Mouse (Mus musculus) limb, embryonic 11.5 days (tissue): ENCODE data around the gene Mael. TPM values are rescaled to one million over a fixed set of nuclear protein-coding genes. Genes with fewer than 3 reads are reported as not detected.
A peak's percentile ranks its signal among the peaks of the same experiment; 100 is the strongest.

ENCODE experiments used
- ATAC-seq: fragments of 200-750 bp; cut with Nextera tagmentation; 2 replicates; pipeline ENCODE4 v1.8.0; 2017; ENCODE audit warnings: low read depth; ENCODE audit not compliant: insufficient number of reproducible peaks, low FRiP score, low TSS enrichment
- DNase-seq: peaks from one replicate; pipeline ENCODE4 v3.0.0-alpha.2; 2015; ENCODE audit warnings: low spot score
- H3K27ac ChIP-seq: fragments of 300-500 bp; sonication (generic); replicated peaks from 2 replicates; pipeline ENCODE4 v1.5.1; 2014; ENCODE audit warnings: low read depth, mild to moderate bottlenecking, low read length
- H3K27me3 ChIP-seq: fragments of 300-500 bp; sonication (generic); 2 replicates; pipeline ENCODE4 v1.6.1; 2014; ENCODE audit warnings: mild to moderate bottlenecking, low read length, mixed read lengths; ENCODE audit not compliant: control insufficient read depth, insufficient read depth
- H3K36me3 ChIP-seq: fragments of 300-500 bp; sonication (generic); 2 replicates; pipeline ENCODE4 v1.6.1; 2014; ENCODE audit warnings: mild to moderate bottlenecking, low read length, moderate library complexity, mixed read lengths; ENCODE audit not compliant: control insufficient read depth, insufficient read depth
- H3K4me1 ChIP-seq: fragments of 300-500 bp; sonication (generic); 2 replicates; pipeline ENCODE4 v1.6.1; 2014; ENCODE audit warnings: low read length, mixed read lengths; ENCODE audit not compliant: control insufficient read depth, insufficient read depth
- H3K4me2 ChIP-seq: fragments of 300-500 bp; sonication (generic); 2 replicates; pipeline ENCODE4 v1.6.1; 2014; ENCODE audit warnings: low read depth, mild to moderate bottlenecking, moderate library complexity; ENCODE audit not compliant: severe bottlenecking
- H3K4me3 ChIP-seq: fragments of 300-500 bp; sonication (generic); 2 replicates; pipeline ENCODE4 v1.5.1; 2014; ENCODE audit warnings: low read depth, low read length
- H3K9ac ChIP-seq: fragments of 300-500 bp; sonication (generic); 2 replicates; pipeline ENCODE4 v1.6.1; 2014; ENCODE audit warnings: mild to moderate bottlenecking, low read length
- H3K9me3 ChIP-seq: fragments of 300-500 bp; sonication (generic); 2 replicates; pipeline ENCODE4 v1.6.1; 2016; ENCODE audit warnings: low read length; ENCODE audit not compliant: control insufficient read depth
- WGBS: fragments of 180-500 bp; shearing (Covaris S2); extraction: QIAGEN DNeasy Blood & Tissue Kit; methylation state at CpG from one replicate; pipeline ENCODE4 v1.1.7; 2014; 5-methylcytosine and 5-hydroxymethylcytosine counted together
- polyA plus RNA-seq: library from polyadenylated mRNA; unstranded; fragments of >200 nt; fragmentation: Nextera tagmentation; extraction: Ambion mirVana; gene quantifications from 2 replicates; pipeline ENCODE4 v1.2.1, GENCODE M21; 2014

Mael gene
- polyA plus RNA-seq, 1 experiment from 2014 or later, result not detected

GRCm38 (mm10) chr1:166189821-166190220 lies 48.7 kb downstream of the Mael start:
- ATAC-seq (no peak), DNase-seq (peak; percentile 16)
- Histone ChIP-seq H3K9me3 (no peaks in the 10 kb centered on the region), H3K36me3 (no peaks in the 10 kb centered on the region), H3K27me3 (no peaks in the 10 kb centered on the region), H3K27ac (no peak overlapping the region), H3K4me3 (no peak overlapping the region), H3K9ac (no peak overlapping the region), H3K4me1 (no peaks in the 10 kb centered on the region), H3K4me2 (no peak overlapping the region)
- 85% methylated on average over 4 of the region's 4 CpGs for WGBS

DNA sequence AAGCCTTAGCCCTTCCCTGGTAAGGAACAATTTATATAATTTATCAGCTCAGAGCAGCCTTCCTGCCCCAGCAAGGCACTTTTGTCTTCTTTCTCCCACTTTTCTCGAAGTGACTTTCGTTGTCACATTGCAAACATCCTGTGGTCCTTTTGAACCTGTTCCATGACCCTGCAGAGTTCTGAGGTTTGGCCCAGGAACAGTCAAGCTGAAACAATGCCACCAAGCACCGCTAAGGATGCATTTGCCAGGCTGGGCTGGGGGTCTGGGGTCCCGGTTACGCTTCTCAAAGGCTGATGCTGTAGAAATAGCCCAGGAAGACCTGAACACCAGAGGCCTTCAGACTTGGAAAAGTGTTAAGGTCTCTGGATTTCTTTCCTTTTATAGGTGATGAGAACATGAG lies 53.2 kb downstream of the Mael start:
- H3K9ac ChIP-seq, result no peak overlapping the region
- no peaks in the 10 kb centered on the region for H3K4me1 ChIP-seq
- DNase-seq, result no peak
- no peaks in the 10 kb centered on the region for H3K36me3 ChIP-seq
- H3K27me3 ChIP-seq, result no peaks in the 10 kb centered on the region
- H3K4me2 ChIP-seq, result no peak overlapping the region
- ATAC-seq, result no peak
- no peaks in the 10 kb centered on the region for H3K9me3 ChIP-seq
- 91% methylated on average over 5 of the region's 5 CpGs for WGBS
- no peak overlapping the region for H3K4me3 ChIP-seq
- H3K27ac ChIP-seq, result no peak overlapping the region

- no peak for DNase-seq
- no peaks in the 10 kb centered on the region for H3K4me1 ChIP-seq
- no peak overlapping the region for H3K4me3 ChIP-seq
- 86% methylated on average over 22 of the region's 22 CpGs for WGBS
- H3K4me2 ChIP-seq, result no peak overlapping the region
- no peaks in the 10 kb centered on the region for H3K27me3 ChIP-seq
- no peaks in the 10 kb centered on the region for H3K36me3 ChIP-seq
- H3K9me3 ChIP-seq, result no peaks in the 10 kb centered on the region
- no peak overlapping the region for H3K27ac ChIP-seq
- ATAC-seq, result no peak
- H3K9ac ChIP-seq, result no peak overlapping the region
Measured at GRCm38 (mm10) chr1:166184391-166185229, 53.9 kb downstream of the Mael start.

DNA sequence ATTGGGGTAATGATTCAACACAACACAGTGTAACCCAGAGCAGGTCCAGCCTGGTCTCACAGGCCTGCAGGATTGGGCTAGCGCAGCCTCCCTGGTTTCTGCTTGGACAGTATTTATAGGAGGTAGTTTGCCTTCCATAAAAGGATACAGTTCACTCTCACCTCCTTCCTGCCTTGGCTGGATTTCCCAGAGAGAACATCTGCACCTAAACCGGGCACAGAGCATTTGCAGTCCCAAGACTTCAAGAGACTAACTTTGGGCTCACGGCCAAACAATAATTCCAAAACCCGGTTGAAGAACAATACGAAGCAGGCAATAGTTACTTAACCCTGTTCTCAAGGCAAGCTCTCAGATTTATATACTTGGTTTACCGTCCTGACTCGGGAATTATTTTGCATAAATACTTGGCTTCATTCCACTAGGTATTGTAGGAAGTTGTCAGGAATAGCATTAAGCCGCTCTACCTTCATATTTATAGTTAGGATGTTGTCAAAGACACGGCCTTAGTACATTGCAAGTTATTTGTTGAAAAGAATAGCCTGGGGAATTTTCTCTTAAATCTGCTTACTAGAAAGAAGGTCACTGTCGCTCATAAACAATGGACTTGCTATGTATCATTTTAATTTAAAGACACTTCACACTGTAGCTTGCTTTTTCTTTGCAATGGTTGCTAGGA lies 55.5 kb downstream of the Mael start:
- ATAC-seq (no peak), DNase-seq (no peak)
- Histone ChIP-seq H3K9me3 (no peaks in the 10 kb centered on the region), H3K36me3 (no peaks in the 10 kb centered on the region), H3K4me2 (no peak overlapping the region), H3K4me1 (no peaks in the 10 kb centered on the region), H3K4me3 (no peak overlapping the region), H3K27ac (no peak overlapping the region), H3K9ac (no peak overlapping the region), H3K27me3 (no peaks in the 10 kb centered on the region)
- WGBS, result 89% methylated on average over 10 of the region's 10 CpGs

- H3K36me3 ChIP-seq, result no peaks in the 10 kb centered on the region
- H3K4me2 ChIP-seq, result no peak overlapping the region
- H3K4me3 ChIP-seq, result no peak overlapping the region
- no peaks in the 10 kb centered on the region for H3K9me3 ChIP-seq
- no peaks in the 10 kb centered on the region for H3K4me1 ChIP-seq
- DNase-seq (no peak), ATAC-seq (no peak)
- no peak overlapping the region for H3K27ac ChIP-seq
- 88% methylated on average over 7 of the region's 7 CpGs for WGBS
- H3K9ac ChIP-seq, result no peak overlapping the region
- no peaks in the 10 kb centered on the region for H3K27me3 ChIP-seq
Measured at GRCm38 (mm10) chr1:166181510-166181909, 57.0 kb downstream of the Mael start.

GRCm38 (mm10) chr1:166173621-166174020 lies 64.9 kb downstream of the Mael start:
- no peak overlapping the region for H3K27ac ChIP-seq
- H3K4me3 ChIP-seq, result no peak overlapping the region
- no peaks in the 10 kb centered on the region for H3K27me3 ChIP-seq
- DNase-seq (no peak), ATAC-seq (no peak)
- no peaks in the 10 kb centered on the region for H3K36me3 ChIP-seq
- H3K9ac ChIP-seq, result no peak overlapping the region
- H3K4me2 ChIP-seq, result no peak overlapping the region
- no peaks in the 10 kb centered on the region for H3K9me3 ChIP-seq
- 48% methylated on average over 9 of the region's 9 CpGs for WGBS
- no peaks in the 10 kb centered on the region for H3K4me1 ChIP-seq

DNA sequence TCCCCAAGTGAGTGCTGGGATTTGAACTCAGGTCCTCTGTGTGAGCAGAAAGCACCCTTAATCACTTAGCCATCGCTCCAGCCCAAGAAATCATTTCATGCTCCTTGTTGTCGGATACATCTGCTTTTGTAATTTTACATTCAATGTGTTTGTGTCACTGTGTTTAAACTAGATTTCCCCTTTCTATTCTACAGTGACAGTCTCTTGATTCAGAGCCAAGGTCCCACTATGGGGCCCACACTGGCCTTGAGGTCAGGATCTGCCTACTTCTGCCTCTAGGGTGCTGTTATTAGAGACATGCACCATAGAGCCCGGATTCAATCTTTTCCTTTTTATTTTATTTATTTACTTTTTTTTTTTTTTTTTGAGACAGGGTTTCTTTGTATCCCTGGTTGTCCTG lies 65.6 kb downstream of the Mael start:
- Histone ChIP-seq H3K9ac (no peak overlapping the region), H3K4me3 (no peak overlapping the region), H3K27ac (no peak overlapping the region), H3K9me3 (no peaks in the 10 kb centered on the region), H3K27me3 (no peaks in the 10 kb centered on the region), H3K4me2 (no peak overlapping the region), H3K4me1 (no peaks in the 10 kb centered on the region), H3K36me3 (no peaks in the 10 kb centered on the region)
- WGBS, result 91% methylated on average over 3 of the region's 3 CpGs
- no peak for ATAC-seq
- DNase-seq, result no peak

DNA sequence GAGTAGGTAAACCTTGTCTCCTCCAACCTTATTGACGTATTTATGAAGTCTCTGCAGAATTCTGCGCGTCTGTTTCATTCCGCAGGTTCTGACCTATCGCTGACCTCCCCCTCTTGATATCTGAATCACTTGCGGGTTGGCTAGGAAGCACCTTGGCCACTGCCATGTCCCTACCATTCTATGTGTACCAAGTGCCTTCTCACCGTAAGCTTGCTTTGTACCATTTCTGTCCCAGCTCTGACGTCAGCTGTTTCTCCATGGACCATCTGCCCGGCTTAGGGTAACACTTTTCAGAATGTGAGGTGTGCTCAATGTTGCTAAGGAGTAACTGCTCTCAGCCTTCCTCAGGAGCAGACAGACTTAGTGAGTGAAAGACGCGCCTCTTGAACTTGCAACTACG lies 67.7 kb downstream of the Mael start:
- no peak for ATAC-seq
- Histone ChIP-seq H3K4me2 (no peak overlapping the region), H3K36me3 (no peaks in the 10 kb centered on the region)

More for the DNA sequence above, 67.7 kb downstream of the Mael start:
- H3K4me3 ChIP-seq, result no peak overlapping the region
- H3K9ac ChIP-seq, result no peak overlapping the region
- no peak for DNase-seq
- no peaks in the 10 kb centered on the region for H3K27me3 ChIP-seq
- 92% methylated on average over 12 of the region's 12 CpGs for WGBS
- no peak overlapping the region for H3K27ac ChIP-seq
- H3K4me1 ChIP-seq, result no peaks in the 10 kb centered on the region
- H3K9me3 ChIP-seq, result no peaks in the 10 kb centered on the region
